Comparison of ENCODE assay signal across 9 mouse cellular contexts in the genomic region with DNA sequence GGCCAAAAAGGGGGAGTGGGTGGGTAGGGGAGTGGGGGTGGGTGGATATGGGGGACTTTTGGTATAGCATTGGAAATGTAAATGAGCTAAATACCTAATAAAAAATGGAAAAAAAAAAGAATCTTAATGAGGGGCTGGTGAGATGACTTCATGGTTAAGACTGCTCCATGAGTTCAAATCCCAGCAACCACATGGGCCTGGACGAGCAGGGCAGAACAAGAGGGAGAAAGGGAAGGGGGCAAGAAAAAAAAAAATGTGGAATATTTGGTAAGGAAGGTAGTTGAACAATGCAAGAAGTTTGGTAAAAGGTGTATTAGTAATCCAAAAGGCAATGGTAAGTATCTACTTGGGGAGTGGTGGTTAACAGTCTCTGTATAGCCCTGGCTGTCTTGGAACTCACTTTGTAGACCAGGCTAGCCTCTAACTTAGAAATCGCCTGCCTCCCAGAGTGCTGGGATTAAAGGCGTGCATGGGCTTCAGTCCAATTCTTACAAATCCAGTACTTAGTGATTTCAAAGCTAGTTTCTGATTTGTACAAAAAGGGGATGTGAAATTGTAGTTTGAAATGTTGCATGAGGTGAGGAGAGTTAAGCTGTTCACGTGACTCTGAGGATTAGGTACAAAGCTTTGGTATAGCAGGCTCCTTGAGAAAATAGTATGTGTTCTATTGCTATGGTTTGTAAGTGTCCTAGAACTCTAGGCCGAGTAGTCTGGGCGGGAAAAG. TPM values are rescaled to one million over a fixed set of nuclear protein-coding genes. Genes with fewer than 3 reads are reported as not detected.
DNase-seq lines count a peak whose midpoint lies in the region; ATAC-seq and TF ChIP-seq lines count a peak whose summit lies in the region.
"Had no signal": no experiment of that assay in that cellular context is flagged by ENCODE, and none has a peak within 500 bp of the region (broad histone marks: within the 10 kb centered on the region; RNA-seq: fewer than 3 reads in every experiment).

No protein-coding gene starts in this region.

- peak; percentile 28; the same call in 1 of the 2 replicates for TF ChIP-seq POLR2A in CH12.LX (IDR thresholded peaks at IDR 0.05; ENCODE audit: low read depth, low read length)
- no peak for TF ChIP-seq POLR2A in heart, adult 2 months (IDR thresholded peaks at IDR 0.05; ENCODE audit: insufficient read depth, low read depth, low read length)

- no peak overlapping the region for H3K4me2 ChIP-seq in kidney, postnatal 0 days (ENCODE audit: low read length)
- H3K4me2 ChIP-seq in CH12.LX (ENCODE audit: insufficient read depth, low read depth, poor library complexity, severe bottlenecking), result no peak overlapping the region
- H3K4me2 ChIP-seq in forebrain, embryonic 13.5 days, result no peak overlapping the region

- dilution Hi-C loops in CH12.LX (cut with MboI; ENCODE audit: extremely low pct_ligation_motif_present, extremely low pct_unique_long_range_greater_than_20kb, low sequenced_read_pairs), result no loop called here

- 0 out of 2 replicates have a peak, but pooled peaks cover 12% of the 10 kb centered on the region for H3K36me3 ChIP-seq in kidney, postnatal 0 days (ENCODE audit: insufficient read depth, low read length)
- peaks cover 17 to 22% of the 10 kb centered on the region in 2 experiments for H3K36me3 ChIP-seq in CH12.LX (replicated peaks in 1 of 2; ENCODE audit: control insufficient read depth in 1 of 2, insufficient read depth in 1 of 2, low read length in 1 of 2)
- peaks cover 34% of the 10 kb centered on the region for H3K36me3 ChIP-seq in forebrain, embryonic 13.5 days (ENCODE audit: poor library complexity, severe bottlenecking)
- H3K36me3 ChIP-seq in heart, adult 2 months (ENCODE audit: control insufficient read depth, insufficient read depth, low read length), result peaks cover 8% of the 10 kb centered on the region; the same call in 1 of the 2 replicates

- no peaks in the 10 kb centered on the region for H3K27me3 ChIP-seq in kidney, postnatal 0 days (ENCODE audit: insufficient read depth, low read length)
- H3K27me3 ChIP-seq in CH12.LX (replicated peaks), result no peaks in the 10 kb centered on the region
- H3K27me3 ChIP-seq in forebrain, embryonic 13.5 days, result no peaks in the 10 kb centered on the region
- H3K27me3 ChIP-seq in heart, adult 2 months (ENCODE audit: control insufficient read depth, insufficient read depth, low read length), result no peaks in the 10 kb centered on the region

- no peaks in the 10 kb centered on the region for H3K79me2 ChIP-seq in CH12.LX (replicated peaks; ENCODE audit: control insufficient read depth, extremely low read depth, insufficient read depth, poor library complexity, severe bottlenecking)
- H3K79me2 ChIP-seq in heart, adult 2 months (replicated peaks; ENCODE audit: control insufficient read depth, insufficient read depth, low read length), result no peaks in the 10 kb centered on the region; the same call in 1 of the 2 replicates

- WGBS in kidney, postnatal 0 days, result 61% methylated on average over 6 of the region's 6 CpGs
- WGBS in forebrain, embryonic 13.5 days, result 50% methylated on average over 6 of the region's 6 CpGs
- WGBS in heart, adult 2 months, result 46% methylated on average over 6 of the region's 6 CpGs

- no peak overlapping the region for H3K4me3 ChIP-seq in kidney, postnatal 0 days (replicated peaks; ENCODE audit: low read depth, low read length)
- no peak overlapping the region for H3K4me3 ChIP-seq in CH12.LX (replicated peaks in 1 of 3; ENCODE audit: low read depth in 2 of 3, low read length in 2 of 3, poor library complexity in 1 of 3)
- H3K4me3 ChIP-seq in forebrain, embryonic 13.5 days, result no peak overlapping the region
- no peak overlapping the region for H3K4me3 ChIP-seq in heart, adult 2 months

- peak; percentile 70; the same call in 1 of the 2 replicates for ATAC-seq in kidney, postnatal 0 days (replicated peaks; ENCODE audit: low FRiP score, low read depth)
- peak; percentile 76 for ATAC-seq in forebrain, embryonic 13.5 days

- no peak overlapping the region for H3K27ac ChIP-seq in kidney, postnatal 0 days
- H3K27ac ChIP-seq in CH12.LX (ENCODE audit: insufficient read depth, low read depth), result no peak overlapping the region
- H3K27ac ChIP-seq in forebrain, embryonic 13.5 days, result no peak overlapping the region
- no peak overlapping the region for H3K27ac ChIP-seq in heart, adult 2 months

- no peaks in the 10 kb centered on the region for H3K9me3 ChIP-seq in kidney, postnatal 0 days (replicated peaks; ENCODE audit: low read length)
- H3K9me3 ChIP-seq in CH12.LX (replicated peaks; ENCODE audit: low read length), result no peaks in the 10 kb centered on the region
- H3K9me3 ChIP-seq in forebrain, embryonic 13.5 days (replicated peaks), result no peaks in the 10 kb centered on the region

- intact Hi-C loops in heart, adult 2 months (cut with DNase I), result no loop called here

- no peak overlapping the region for H3K9ac ChIP-seq in kidney, postnatal 0 days (ENCODE audit: low read depth, low read length)
- no peak overlapping the region for H3K9ac ChIP-seq in CH12.LX (ENCODE audit: insufficient read depth, low read depth)
- H3K9ac ChIP-seq in forebrain, embryonic 13.5 days, result no peak overlapping the region
- no peak overlapping the region for H3K9ac ChIP-seq in heart, adult 2 months (ENCODE audit: low read depth, low read length)

- no peak for TF ChIP-seq EP300 in CH12.LX (IDR thresholded peaks at IDR 0.05; ENCODE audit: low read length)
- TF ChIP-seq EP300 in heart, adult 2 months (IDR thresholded peaks at IDR 0.05; ENCODE audit: insufficient read depth, low read depth, low read length), result no peak

- no peak for TF ChIP-seq RAD21 in CH12.LX (IDR thresholded peaks at IDR 0.05; ENCODE audit: low read depth, low read length)

- in situ Hi-C loops in CH12.LX (cut with MboI; ENCODE audit: low pct_ligation_motif_present, low pct_unique_long_range_greater_than_20kb, low sequenced_read_pairs), result no loop called here

- no peaks in the 10 kb centered on the region for H3K4me1 ChIP-seq in kidney, postnatal 0 days (replicated peaks; ENCODE audit: insufficient read depth, low read length)
- H3K4me1 ChIP-seq in CH12.LX (ENCODE audit: control insufficient read depth in 1 of 2, insufficient read depth in 2 of 2), result no peaks in the 10 kb centered on the region
- H3K4me1 ChIP-seq in forebrain, embryonic 13.5 days, result no peaks in the 10 kb centered on the region
- no peaks in the 10 kb centered on the region for H3K4me1 ChIP-seq in heart, adult 2 months (ENCODE audit: control insufficient read depth, insufficient read depth, low read length)

- no peak for TF ChIP-seq CTCF in kidney, postnatal 0 days (IDR thresholded peaks at IDR 0.05; ENCODE audit: low read depth)
- TF ChIP-seq CTCF in CH12.LX (conservative IDR thresholded peaks at IDR 0.05 in 1 of 2, IDR thresholded peaks at IDR 0.05 in 1 of 2; ENCODE audit: low read depth in 2 of 2, low read length in 2 of 2), result no peak
- no peak for TF ChIP-seq CTCF in heart, adult 2 months (IDR thresholded peaks at IDR 0.05)

- no peak for DNase-seq in kidney, postnatal 0 days (ENCODE audit: low spot score)
- DNase-seq in kidney, postnatal 25 days, result no peak
- DNase-seq in CH12.LX (ENCODE audit: extremely low read depth), result peak; percentile 42
- DNase-seq in mesoderm, embryonic 11.5 days (ENCODE audit: low read depth, low spot score), result peak; percentile 32
- DNase-seq in heart, adult 2 months, result no peak
- no peak for DNase-seq in layer of hippocampus, adult 9-10 months (ENCODE audit: low spot score)
- no peak for DNase-seq in cerebellum, adult 11 months
- DNase-seq: cerebellum, postnatal 25 days had no signal

TF ChIP-seq in CH12.LX, 34 proteins besides CTCF, POLR2A, EP300 and RAD21:
- TF ChIP-seq USF2 (conservative IDR thresholded peaks at IDR 0.05; ENCODE audit: low read depth, low read length) (peak; percentile 64), USF1 (IDR thresholded peaks at IDR 0.05; ENCODE audit: low read depth, low read length) (no peak)

RNA-seq across cellular contexts. Expression of a gene that starts 13.9 kb away (rescaled TPM):
- polyA plus RNA-seq in kidney, postnatal 0 days (2015; fragmentation: Nextera tagmentation; extraction: Ambion mirVana), result 102 and 104 TPM in 2 replicates
- 104 and 164 TPM in 2 replicates for total RNA-seq in CH12.LX (2012; rRNA removed)
- total RNA-seq in CH12.LX (2014; rRNA removed), result 196 and 197 TPM in 2 replicates
- polyA plus RNA-seq in CH12.LX (2012; ENCODE audit: insufficient read length, low read depth), result 329 and 383 TPM in 2 replicates
- 138 and 155 TPM in 2 replicates for polyA plus RNA-seq in forebrain, embryonic 13.5 days (2015; fragmentation: Nextera tagmentation; extraction: Ambion mirVana)
- total RNA-seq in heart, adult 2 months (2021), result 100 to 1,000 TPM; 142 to 176 TPM
- 21.9 and 57.2 TPM in 2 replicates for polyA plus RNA-seq in heart, adult 2 months (2012; rRNA removed)

Comparison
In these comparisons a context has a peak if more than half of its experiments do, and no peak if none do; other contexts are left out.
1. DNase-seq: peak in CH12.LX (single experiment) and mesoderm, embryonic 11.5 days (single experiment); none in kidney, postnatal 0 days (single experiment), kidney, postnatal 25 days (0 of 2), heart, adult 2 months (0 of 2), layer of hippocampus, adult 9-10 months (single experiment) and cerebellum, adult 11 months (single experiment).